Mouse (Mus musculus) MEL (cell line): ENCODE data around the gene Myh2. TPM values are rescaled to one million over a fixed set of nuclear protein-coding genes. Genes with fewer than 3 reads are reported as not detected.

Experiments used
- DNase-seq: peaks from one replicate; pipeline ENCODE4 v3.0.0; 2011; ENCODE audit warnings: low read depth, low spot score
- H3K27ac ChIP-seq: 2 replicates; pipeline ENCODE4 v1.5.1; 2012; ENCODE audit warnings: low read depth, mild to moderate bottlenecking, control low read depth, low read length, moderate library complexity; ENCODE audit not compliant: control insufficient read depth
- H3K27me3 ChIP-seq, 2 experiments: fragments of 150-350 bp in 1 of 2; sonication (generic) in 1 of 2; 2 replicates each; pipeline ENCODE4 v1.6.1; 2012; ENCODE audit warnings: low read length in 2 of 2, mild to moderate bottlenecking in 2 of 2, improper control_type of control experiment in 1 of 2, moderate library complexity in 1 of 2; ENCODE audit not compliant: insufficient read depth in 2 of 2, control insufficient read depth in 1 of 2
- H3K36me3 ChIP-seq, 2 experiments: 2 replicates each; pipeline ENCODE4 v1.6.1; 2012 to 2014; ENCODE audit warnings: low read length in 2 of 2, improper control_type of control experiment in 1 of 2, inconsistent platforms in 1 of 2, mild to moderate bottlenecking in 1 of 2; ENCODE audit not compliant: insufficient read depth in 2 of 2, control insufficient read depth in 1 of 2
- H3K4me1 ChIP-seq, 2 experiments: fragments of 150-350 bp in 1 of 2; sonication (generic) in 1 of 2; 2 replicates each; pipeline ENCODE4 v1.6.1; 2012; ENCODE audit warnings: low read length in 2 of 2, improper control_type of control experiment in 1 of 2, mild to moderate bottlenecking in 1 of 2; ENCODE audit not compliant: insufficient read depth in 2 of 2, control insufficient read depth in 1 of 2
- H3K4me3 ChIP-seq, 2 experiments: fragments of 150-350 bp in 1 of 2; sonication (generic) in 1 of 2; 2 replicates each; pipeline ENCODE4 v1.5.1; 2012; ENCODE audit warnings: low read depth in 2 of 2, low read length in 2 of 2, mild to moderate bottlenecking in 2 of 2, moderate library complexity in 2 of 2, control low read depth in 1 of 2, improper control_type of control experiment in 1 of 2; ENCODE audit not compliant: control insufficient read depth in 1 of 2, insufficient read depth in 1 of 2
- H3K79me2 ChIP-seq: 2 replicates; pipeline ENCODE4 v1.6.1; 2012; ENCODE audit warnings: mild to moderate bottlenecking, low read length, moderate library complexity; ENCODE audit not compliant: control insufficient read depth, poor library complexity, insufficient read depth
- H3K9ac ChIP-seq: 2 replicates; pipeline ENCODE4 v1.6.1; 2012; ENCODE audit warnings: low read depth, mild to moderate bottlenecking, control low read depth, low read length, moderate library complexity; ENCODE audit not compliant: control insufficient read depth, poor library complexity, severe bottlenecking
- H3K9me3 ChIP-seq: fragments of 150-350 bp; sonication (generic); replicated peaks from 2 replicates; pipeline ENCODE4 v1.6.1; 2012; ENCODE audit warnings: mild to moderate bottlenecking, low read length, improper control_type of control experiment, moderate library complexity; ENCODE audit not compliant: insufficient read depth
- BHLHE40 ChIP-seq: IDR thresholded peaks from 2 replicates; pipeline ENCODE4 v1.6.1; 2012; ENCODE audit warnings: low read depth, mild to moderate bottlenecking, inconsistent platforms, low read length, improper control_type of control experiment, borderline replicate concordance
- CHD2 ChIP-seq: IDR thresholded peaks from 2 replicates; pipeline ENCODE4 v1.6.1; 2011; ENCODE audit warnings: low read length, improper control_type of control experiment
- CTCF ChIP-seq, 3 experiments: IDR thresholded peaks in 2 of 3; conservative IDR thresholded peaks in 1 of 3; 2 replicates each; pipeline ENCODE4 v1.5.1; 2011 to 2012; ENCODE audit warnings: low read length in 3 of 3, low read depth in 2 of 3, mild to moderate bottlenecking in 2 of 3, improper control_type of control experiment in 1 of 3, inconsistent platforms in 1 of 3, mixed read lengths in 1 of 3, moderate library complexity in 1 of 3; ENCODE audit not compliant: control insufficient read depth in 1 of 3, insufficient read depth in 1 of 3, poor library complexity in 1 of 3, severe bottlenecking in 1 of 3
- E2F4 ChIP-seq: IDR thresholded peaks from 2 replicates; pipeline ENCODE4 v1.6.1; 2011; ENCODE audit warnings: low read depth, low read length, improper control_type of control experiment, borderline replicate concordance
- ELF1 ChIP-seq: IDR thresholded peaks from 2 replicates; pipeline ENCODE4 v1.6.1; 2014; ENCODE audit warnings: low read depth, mild to moderate bottlenecking, inconsistent platforms, low read length, improper control_type of control experiment, moderate library complexity
- GABPA ChIP-seq: IDR thresholded peaks from 2 replicates; pipeline ENCODE4 v1.6.1; 2012; ENCODE audit warnings: low read depth, mild to moderate bottlenecking, inconsistent platforms, low read length, improper control_type of control experiment, moderate library complexity
- HCFC1 ChIP-seq: IDR thresholded peaks from 2 replicates; pipeline ENCODE4 v1.6.1; 2012; ENCODE audit warnings: low read depth, mild to moderate bottlenecking, inconsistent platforms, low read length, improper control_type of control experiment, moderate library complexity
- KAT2A ChIP-seq: conservative IDR thresholded peaks from 2 replicates; pipeline ENCODE4 v1.6.1; 2012; ENCODE audit warnings: low read depth, low read length, improper control_type of control experiment, inconsistent platforms
- MAFK ChIP-seq: IDR thresholded peaks from 2 replicates; pipeline ENCODE4 v1.6.1; 2011; ENCODE audit warnings: low read depth, mild to moderate bottlenecking, low read length, improper control_type of control experiment, borderline replicate concordance
- NELFE ChIP-seq: IDR thresholded peaks from 2 replicates; pipeline ENCODE4 v1.6.1; 2011; ENCODE audit warnings: low read depth, low read length, improper control_type of control experiment
- POLR2A ChIP-seq, 2 experiments: IDR thresholded peaks; 2 replicates each; pipeline ENCODE4 v1.6.1; 2011 to 2012; ENCODE audit warnings: low read length in 2 of 2, mild to moderate bottlenecking in 2 of 2, control low read depth in 1 of 2, improper control_type of control experiment in 1 of 2, low read depth in 1 of 2, moderate library complexity in 1 of 2; ENCODE audit not compliant: control insufficient read depth in 1 of 2, insufficient read depth in 1 of 2, poor library complexity in 1 of 2
- POLR2AphosphoS5 ChIP-seq: IDR thresholded peaks from 2 replicates; pipeline ENCODE4 v1.6.1; 2012; ENCODE audit warnings: low read depth, borderline replicate concordance, mild to moderate bottlenecking, inconsistent platforms, low read length, moderate library complexity, mixed read lengths
- RCOR1 ChIP-seq: IDR thresholded peaks from 2 replicates; pipeline ENCODE4 v1.6.1; 2012; ENCODE audit warnings: low read depth, mild to moderate bottlenecking, inconsistent platforms, low read length, improper control_type of control experiment
- SMC3 ChIP-seq: IDR thresholded peaks from 2 replicates; pipeline ENCODE4 v1.6.1; 2011; ENCODE audit warnings: low read depth, low read length, improper control_type of control experiment
- TAL1 ChIP-seq: IDR thresholded peaks from 2 replicates; pipeline ENCODE4 v1.6.1; 2012; ENCODE audit warnings: mild to moderate bottlenecking, inconsistent platforms, low read length, moderate library complexity, mixed read lengths
- TBP ChIP-seq: IDR thresholded peaks from 2 replicates; pipeline ENCODE4 v1.8.0; 2011; ENCODE audit warnings: low read depth, low read length, improper control_type of control experiment
- TCF12 ChIP-seq: IDR thresholded peaks from 2 replicates; pipeline ENCODE4 v1.6.1; 2014; ENCODE audit warnings: low read depth, mild to moderate bottlenecking, inconsistent platforms, low read length, improper control_type of control experiment, moderate library complexity
- UBTF ChIP-seq: IDR thresholded peaks from 2 replicates; pipeline ENCODE4 v1.6.1; 2012; ENCODE audit warnings: low read depth, mild to moderate bottlenecking, inconsistent platforms, low read length, improper control_type of control experiment, moderate library complexity, borderline replicate concordance; ENCODE audit not compliant: insufficient read depth
- ZC3H11A ChIP-seq: IDR thresholded peaks from 2 replicates; pipeline ENCODE4 v1.6.1; 2012; ENCODE audit warnings: low read depth, mild to moderate bottlenecking, inconsistent platforms, low read length, improper control_type of control experiment
- ZKSCAN1 ChIP-seq: IDR thresholded peaks from 2 replicates; pipeline ENCODE4 v1.6.1; 2012; ENCODE audit warnings: low read depth, mild to moderate bottlenecking, inconsistent platforms, low read length, improper control_type of control experiment, moderate library complexity
- ZMIZ1 ChIP-seq: IDR thresholded peaks from 2 replicates; pipeline ENCODE4 v1.6.1; 2012; ENCODE audit warnings: low read depth, mild to moderate bottlenecking, inconsistent platforms, low read length, improper control_type of control experiment, moderate library complexity
- polyA plus RNA-seq, 2 experiments: library from polyadenylated mRNA; stranded (reverse) in 1 of 2; unstranded in 1 of 2; fragments of >175 nt in 1 of 2; fragments of >200 nt in 1 of 2; gene quantifications; 2 replicates each; pipeline versions ENCODE4 v1.2.1 to v1.2.4; 2012; ENCODE audit warnings: low replicate concordance in 2 of 2, low read depth in 1 of 2; ENCODE audit not compliant: insufficient read length in 2 of 2, insufficient read depth in 1 of 2, missing spikeins in 1 of 2
- total RNA-seq: library from RNA; depleted of rRNA; stranded (reverse); fragments of 300-350 nt; gene quantifications from 2 replicates; pipeline ENCODE4 v1.2.3, GENCODE M21; 2012

The Myh2 gene
- total and polyA plus RNA-seq, 3 experiments = not detected

- Histone ChIP-seq H3K27me3 (no peaks in the 10 kb centered on the region), H3K79me2 (no peaks in the 10 kb centered on the region), H3K4me1 (no peaks in the 10 kb centered on the region), H3K36me3 (no peaks in the 10 kb centered on the region), H3K27ac (no peak overlapping the region), H3K9ac (no peak overlapping the region), H3K4me3 (no peak overlapping the region), H3K9me3 (no peaks in the 10 kb centered on the region)
- TF ChIP-seq POLR2A (IDR thresholded peaks at IDR 0.05; ENCODE audit: control insufficient read depth in 1 of 2, insufficient read depth in 1 of 2, low read depth in 1 of 2, low read length in 2 of 2, poor library complexity in 1 of 2) (no peak), SMC3 (no peak), NELFE (no peak), KAT2A (no peak), GABPA (no peak), CHD2 (no peak), MAFK (no peak), HCFC1 (no peak), TAL1 (no peak), ZC3H11A (no peak)
- no peak for DNase-seq
These were observed 45.5 kb upstream of the Myh2 start for GRCm38 (mm10) chr11:67125361-67125760.

- TF ChIP-seq TBP (no peak), ELF1 (no peak), POLR2AphosphoS5 (no peak), ZMIZ1 (no peak), CTCF (IDR thresholded peaks at IDR 0.05 in 2 of 3, conservative IDR thresholded peaks at IDR 0.05 in 1 of 3; ENCODE audit: control insufficient read depth in 1 of 3, insufficient read depth in 1 of 3, low read depth in 2 of 3, low read length in 3 of 3, poor library complexity in 1 of 3, severe bottlenecking in 1 of 3) (no peak)
- H3K27me3 ChIP-seq = no peaks in the 10 kb centered on the region; a peak in 2 of 4 replicates
- DNase-seq = no peak
These were observed 37.3 kb upstream of the Myh2 start for GRCm38 (mm10) chr11:67133526-67133925.

GRCm38 (mm10) chr11:67134654-67135053 lies 36.2 kb upstream of the Myh2 start:
- no peak overlapping the region for H3K9ac ChIP-seq
- no peaks in the 10 kb centered on the region; a peak in 2 of 4 replicates for H3K27me3 ChIP-seq
- H3K79me2 ChIP-seq = no peaks in the 10 kb centered on the region
- H3K9me3 ChIP-seq = no peaks in the 10 kb centered on the region
- H3K27ac ChIP-seq = no peak overlapping the region
- TF ChIP-seq UBTF (no peak), GABPA (no peak), E2F4 (no peak), HCFC1 (no peak), RCOR1 (no peak), CHD2 (no peak), TCF12 (no peak), ZKSCAN1 (no peak), BHLHE40 (no peak)
- H3K4me3 ChIP-seq = no peak overlapping the region
- H3K4me1 ChIP-seq = no peaks in the 10 kb centered on the region
- no peaks in the 10 kb centered on the region for H3K36me3 ChIP-seq
- DNase-seq = no peak

More at GRCm38 (mm10) chr11:67133526-67133925, 37.3 kb upstream of the Myh2 start:
- Histone ChIP-seq H3K36me3 (no peaks in the 10 kb centered on the region), H3K4me3 (no peak overlapping the region), H3K27ac (no peak overlapping the region), H3K9ac (no peak overlapping the region), H3K9me3 (no peaks in the 10 kb centered on the region), H3K79me2 (no peaks in the 10 kb centered on the region), H3K4me1 (no peaks in the 10 kb centered on the region)
